Mouse (Mus musculus): ENCODE results near the gene Ogn. TPM values are rescaled to one million over a fixed set of nuclear protein-coding genes. Genes with fewer than 3 reads are reported as not detected.
A peak's percentile ranks its signal among the peaks of the same experiment; 100 is the strongest.

Ogn gene
- polyA plus RNA-seq, 1 experiment from 2014 or later = 60.5 TPM

GRCm38 (mm10) chr13:49642650-49643049 lies 34.8 kb downstream of the Ogn start:
- WGBS = 75% methylated on average over 6 of the region's 6 CpGs
- H3K36me3 ChIP-seq (ENCODE audit: control insufficient read depth, insufficient read depth, low read length) = no peaks in the 10 kb centered on the region

DNA sequence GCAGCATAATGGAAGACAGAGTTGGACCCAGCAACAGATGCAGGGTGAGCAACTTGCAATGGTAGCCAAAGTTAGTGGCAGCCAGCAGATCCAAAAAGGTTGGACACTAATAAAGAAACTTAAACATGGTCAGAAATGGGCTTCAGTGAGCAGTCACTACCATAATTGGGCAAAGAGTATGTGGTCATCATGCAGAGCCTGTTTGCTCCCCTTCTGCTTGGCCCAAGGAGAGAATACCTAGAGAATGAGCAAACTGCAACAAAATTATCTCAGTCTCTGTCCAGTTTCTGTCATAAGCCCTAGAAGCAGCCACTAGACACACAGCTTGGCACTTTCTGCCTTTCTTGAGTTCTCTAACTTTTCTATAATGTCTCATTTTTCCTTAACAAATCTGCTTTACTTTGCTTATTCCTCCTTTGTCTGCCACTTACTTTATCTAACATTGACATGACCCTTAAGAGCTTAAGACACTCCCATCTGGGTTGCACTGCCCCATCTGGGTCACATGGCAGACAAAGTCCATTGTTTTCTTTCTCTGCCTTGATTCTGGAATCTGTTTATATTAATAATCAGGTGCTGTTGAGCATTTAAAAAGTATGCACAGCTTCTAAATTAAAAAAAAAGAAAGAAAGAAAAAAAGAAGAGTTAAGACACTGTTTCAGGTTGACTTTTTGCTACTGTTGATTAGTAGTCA lies 36.0 kb downstream of the Ogn start:
- Histone ChIP-seq H3K9me3 (ENCODE audit: control insufficient read depth, low read length) (no peaks in the 10 kb centered on the region), H3K4me1 (ENCODE audit: control insufficient read depth, insufficient read depth, low read length) (no peaks in the 10 kb centered on the region; the same call in 1 of the 2 replicates), H3K36me3 (ENCODE audit: control insufficient read depth, insufficient read depth, low read length) (no peaks in the 10 kb centered on the region), H3K27me3 (replicated peaks; ENCODE audit: control insufficient read depth, insufficient read depth, low read length) (no peaks in the 10 kb centered on the region), H3K4me3 (ENCODE audit: low read length) (no peak overlapping the region), H3K9ac (ENCODE audit: low read depth, low read length) (no peak overlapping the region), H3K27ac (ENCODE audit: low read length) (peak overlapping the region; percentile 18; the same call in 1 of the 2 replicates), H3K4me2 (ENCODE audit: low read depth, low read length) (no peak overlapping the region)
- no peak; the same call in 1 of the 2 replicates for ATAC-seq

More at GRCm38 (mm10) chr13:49642650-49643049, 34.8 kb downstream of the Ogn start:
- Histone ChIP-seq H3K4me1 (ENCODE audit: control insufficient read depth, insufficient read depth, low read length) (no peaks in the 10 kb centered on the region; the same call in 1 of the 2 replicates), H3K4me2 (ENCODE audit: low read depth, low read length) (no peak overlapping the region), H3K4me3 (ENCODE audit: low read length) (no peak overlapping the region), H3K9ac (ENCODE audit: low read depth, low read length) (no peak overlapping the region), H3K27me3 (replicated peaks; ENCODE audit: control insufficient read depth, insufficient read depth, low read length) (no peaks in the 10 kb centered on the region), H3K9me3 (ENCODE audit: control insufficient read depth, low read length) (no peaks in the 10 kb centered on the region), H3K27ac (ENCODE audit: low read length) (no peak overlapping the region)
- ATAC-seq = no peak

DNA sequence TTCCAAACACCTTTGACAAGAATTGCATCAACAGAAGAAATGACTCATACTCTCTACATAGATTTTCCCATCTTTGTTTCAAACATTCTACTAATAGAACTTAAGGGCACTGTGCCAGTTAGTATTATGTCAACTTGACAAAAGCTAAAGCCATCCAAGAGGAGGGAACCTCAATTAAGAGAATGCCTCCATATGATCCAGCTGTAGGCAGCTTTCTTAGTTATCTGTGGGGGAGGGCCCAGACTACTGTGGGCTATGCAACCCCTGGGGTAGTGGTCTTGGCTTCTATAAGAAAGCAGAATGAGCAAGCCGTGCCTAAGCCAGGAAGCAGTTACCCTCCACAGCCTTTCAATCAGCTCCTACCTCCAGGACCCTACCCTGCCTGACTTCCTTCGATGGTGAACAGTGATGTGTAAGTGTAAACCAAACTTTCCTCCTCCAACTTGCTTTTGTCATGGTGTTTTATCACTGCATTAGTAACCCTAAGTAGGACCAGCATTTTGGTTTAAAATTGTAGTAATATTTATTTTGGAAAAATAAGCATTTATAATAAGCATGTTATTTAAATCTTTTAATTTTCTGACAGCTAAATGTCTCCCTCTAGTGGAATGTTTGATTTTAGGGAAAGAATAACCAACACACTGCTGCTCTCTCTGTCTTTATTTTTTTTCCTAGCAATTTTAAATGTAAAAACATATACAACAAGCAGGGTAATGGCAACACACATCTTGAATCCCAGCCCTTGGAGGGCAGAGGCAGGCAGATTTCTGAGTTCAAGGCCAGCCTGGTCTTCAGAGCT lies 37.1 kb downstream of the Ogn start:
- H3K36me3 ChIP-seq (ENCODE audit: control insufficient read depth, insufficient read depth, low read length) = no peaks in the 10 kb centered on the region
- H3K27ac ChIP-seq (ENCODE audit: low read length) = peak overlapping the region; percentile 20; the same call in 1 of the 2 replicates
- no peak overlapping the region for H3K9ac ChIP-seq (ENCODE audit: low read depth, low read length)
- no peak overlapping the region for H3K4me3 ChIP-seq (ENCODE audit: low read length)
- no peak overlapping the region for H3K4me2 ChIP-seq (ENCODE audit: low read depth, low read length)
- WGBS = 52% methylated on average over 2 of the region's 2 CpGs
- no peaks in the 10 kb centered on the region for H3K9me3 ChIP-seq (ENCODE audit: control insufficient read depth, low read length)
- peak; percentile 53; the same call in 1 of the 2 replicates for ATAC-seq
- H3K4me1 ChIP-seq (ENCODE audit: control insufficient read depth, insufficient read depth, low read length) = no peaks in the 10 kb centered on the region; the same call in 1 of the 2 replicates
- H3K27me3 ChIP-seq (replicated peaks; ENCODE audit: control insufficient read depth, insufficient read depth, low read length) = no peaks in the 10 kb centered on the region

- Histone ChIP-seq H3K4me2 (ENCODE audit: low read depth, low read length) (no peak overlapping the region), H3K27ac (ENCODE audit: low read length) (no peak overlapping the region), H3K4me3 (ENCODE audit: low read length) (no peak overlapping the region), H3K27me3 (replicated peaks; ENCODE audit: control insufficient read depth, insufficient read depth, low read length) (no peaks in the 10 kb centered on the region), H3K9ac (ENCODE audit: low read depth, low read length) (no peak overlapping the region), H3K36me3 (ENCODE audit: control insufficient read depth, insufficient read depth, low read length) (no peaks in the 10 kb centered on the region), H3K9me3 (ENCODE audit: control insufficient read depth, low read length) (no peaks in the 10 kb centered on the region), H3K4me1 (ENCODE audit: control insufficient read depth, insufficient read depth, low read length) (no peaks in the 10 kb centered on the region; the same call in 1 of the 2 replicates)
- WGBS = 76% methylated on average over 1 of the region's 1 CpGs
- ATAC-seq = no peak
Observed at GRCm38 (mm10) chr13:49646019-49646418, 38.2 kb downstream of the Ogn start.

DNA sequence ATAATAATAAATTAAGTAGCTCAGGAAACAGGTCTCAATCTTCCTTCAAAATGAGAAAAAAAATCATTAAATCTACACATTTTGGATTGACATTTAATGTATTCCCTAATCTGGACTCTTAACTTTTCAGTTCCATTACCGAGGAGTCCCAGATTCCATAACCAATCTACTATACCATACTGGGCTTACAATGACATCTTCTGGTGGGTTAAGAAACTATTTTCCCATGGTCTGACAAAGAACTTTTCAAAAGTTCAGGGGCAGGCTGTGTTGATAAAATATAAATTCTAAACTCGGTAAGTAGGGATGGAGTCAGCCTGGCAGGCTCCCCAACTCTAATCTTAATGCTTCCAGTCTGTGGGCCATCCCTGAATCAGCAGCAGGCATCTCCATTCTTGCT lies 43.3 kb downstream of the Ogn start:
- no peak overlapping the region for H3K9ac ChIP-seq (ENCODE audit: low read depth, low read length)
- H3K27ac ChIP-seq (ENCODE audit: low read length) = no peak overlapping the region
- no peak overlapping the region for H3K4me2 ChIP-seq (ENCODE audit: low read depth, low read length)
- peaks cover 2% of the 10 kb centered on the region; the same call in 1 of the 2 replicates for H3K4me1 ChIP-seq (ENCODE audit: control insufficient read depth, insufficient read depth, low read length)
- ATAC-seq = no peak
- no peaks in the 10 kb centered on the region for H3K36me3 ChIP-seq (ENCODE audit: control insufficient read depth, insufficient read depth, low read length)
- no peak overlapping the region for H3K4me3 ChIP-seq (ENCODE audit: low read length)
- H3K27me3 ChIP-seq (replicated peaks; ENCODE audit: control insufficient read depth, insufficient read depth, low read length) = no peaks in the 10 kb centered on the region
- WGBS = 35% methylated on average over 2 of the region's 2 CpGs
- H3K9me3 ChIP-seq (ENCODE audit: control insufficient read depth, low read length) = no peaks in the 10 kb centered on the region

DNA sequence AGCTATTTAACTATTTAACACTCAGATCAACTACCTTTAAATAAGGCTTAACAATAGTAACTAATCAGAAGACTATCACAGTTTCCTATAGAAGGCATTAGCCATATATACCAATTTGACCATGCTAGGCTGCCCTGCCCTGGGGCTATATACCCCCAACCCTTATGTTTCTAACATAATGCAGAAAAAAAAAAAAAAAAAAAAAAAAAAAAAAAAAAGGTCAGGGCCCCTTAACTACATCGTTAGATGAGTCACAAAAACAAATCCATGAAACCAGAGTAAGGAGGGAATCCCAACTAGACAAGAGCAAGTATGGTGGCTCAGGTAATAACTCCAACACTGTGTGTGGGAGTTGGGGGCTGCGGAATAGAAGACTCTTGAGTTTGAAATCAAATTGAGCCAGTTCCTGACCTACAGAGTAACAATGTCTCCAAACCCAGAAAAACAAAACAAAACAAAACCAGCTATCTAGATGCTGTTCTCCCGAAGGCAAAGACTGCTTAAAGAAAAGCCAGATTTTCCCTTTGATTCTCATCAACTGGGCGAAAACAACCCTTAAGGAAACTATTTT lies 44.0 kb downstream of the Ogn start:
- no peaks in the 10 kb centered on the region for H3K27me3 ChIP-seq (replicated peaks; ENCODE audit: control insufficient read depth, insufficient read depth, low read length)
- H3K9ac ChIP-seq (ENCODE audit: low read depth, low read length) = peak overlapping the region; percentile 60
- peak overlapping the region; percentile 74 for H3K4me3 ChIP-seq (ENCODE audit: low read length)
- no peaks in the 10 kb centered on the region for H3K36me3 ChIP-seq (ENCODE audit: control insufficient read depth, insufficient read depth, low read length)
- 2% methylated on average over 4 of the region's 4 CpGs for WGBS
- no peak for ATAC-seq
- no peak overlapping the region for H3K27ac ChIP-seq (ENCODE audit: low read length)
- H3K4me1 ChIP-seq (ENCODE audit: control insufficient read depth, insufficient read depth, low read length) = peaks cover 2% of the 10 kb centered on the region; the same call in 1 of the 2 replicates
- H3K4me2 ChIP-seq (ENCODE audit: low read depth, low read length) = peak overlapping the region; percentile 70
- no peaks in the 10 kb centered on the region for H3K9me3 ChIP-seq (ENCODE audit: control insufficient read depth, low read length)

- under 1% methylated on average over 68 of the region's 68 CpGs for WGBS
- peak; percentile 100 for ATAC-seq
- Histone ChIP-seq H3K4me2 (ENCODE audit: low read depth, low read length) (peak within 1 kb of the TSS; percentile 70), H3K4me1 (ENCODE audit: control insufficient read depth, insufficient read depth, low read length) (peaks cover 2% of the 10 kb centered on the region; the same call in 1 of the 2 replicates), H3K27me3 (replicated peaks; ENCODE audit: control insufficient read depth, insufficient read depth, low read length) (no peaks in the 10 kb centered on the region), H3K27ac (ENCODE audit: low read length) (0 out of 2 replicates have a peak within 1 kb of the TSS, but pooled peaks have one; percentile 38), H3K9me3 (ENCODE audit: control insufficient read depth, low read length) (no peaks in the 10 kb centered on the region), H3K36me3 (ENCODE audit: control insufficient read depth, insufficient read depth, low read length) (no peaks in the 10 kb centered on the region), H3K4me3 (ENCODE audit: low read length) (peak within 1 kb of the TSS; percentile 74), H3K9ac (ENCODE audit: low read depth, low read length) (peak within 1 kb of the TSS; percentile 68)
Observed at GRCm38 (mm10) chr13:49652481-49653179, 44.8 kb downstream of the Ogn start, which contains the start of the genes Cenpp and Nol8. TSS of gene Cenpp (minus strand) at chr13:49652785. TSS of gene Nol8 (plus strand) at chr13:49653078.

- peaks cover 2% of the 10 kb centered on the region; the same call in 1 of the 2 replicates for H3K4me1 ChIP-seq (ENCODE audit: control insufficient read depth, insufficient read depth, low read length)
- ATAC-seq = peak; percentile 80
- 0 out of 2 replicates have a peak overlapping the region, but pooled peaks have one; percentile 38 for H3K27ac ChIP-seq (ENCODE audit: low read length)
Observed at GRCm38 (mm10) chr13:49653180-49653541, 45.3 kb downstream of the Ogn start.

More at GRCm38 (mm10) chr13:49653180-49653541, 45.3 kb downstream of the Ogn start:
- WGBS = under 1% methylated on average over 16 of the region's 16 CpGs
- peak overlapping the region; percentile 74 for H3K4me3 ChIP-seq (ENCODE audit: low read length)
- no peaks in the 10 kb centered on the region for H3K36me3 ChIP-seq (ENCODE audit: control insufficient read depth, insufficient read depth, low read length)
- H3K27me3 ChIP-seq (replicated peaks; ENCODE audit: control insufficient read depth, insufficient read depth, low read length) = no peaks in the 10 kb centered on the region
- H3K4me2 ChIP-seq (ENCODE audit: low read depth, low read length) = peak overlapping the region; percentile 61
- H3K9me3 ChIP-seq (ENCODE audit: control insufficient read depth, low read length) = no peaks in the 10 kb centered on the region
- H3K9ac ChIP-seq (ENCODE audit: low read depth, low read length) = peak overlapping the region; percentile 68
